Mouse (Mus musculus) limb, embryonic 15.5 days (tissue): ENCODE measurements around the gene Gm17387. TPM values are rescaled to one million over a fixed set of nuclear protein-coding genes. Genes with fewer than 3 reads are reported as not detected.
"Not testable (repeated sequence)": the region's sequence is repeated elsewhere in the genome, so short reads cannot be mapped to it uniquely, and the experiment has no call there.

ENCODE experiments used
- ATAC-seq: fragments of 200-750 bp; cut with Nextera tagmentation; 2 replicates; pipeline ENCODE4 v1.8.0; 2017; ENCODE audit warnings: low read depth, moderate TSS enrichment; ENCODE audit not compliant: insufficient number of reproducible peaks, low FRiP score, low TSS enrichment
- H3K27ac ChIP-seq: fragments of 300-500 bp; sonication (generic); 2 replicates; pipeline ENCODE4 v1.5.1; 2015; ENCODE audit warnings: moderate library complexity, mild to moderate bottlenecking, inconsistent platforms
- H3K27me3 ChIP-seq: fragments of 300-500 bp; sonication (generic); 2 replicates; pipeline ENCODE4 v1.6.1; 2015; ENCODE audit warnings: inconsistent platforms
- H3K36me3 ChIP-seq: fragments of 300-500 bp; sonication (generic); 2 replicates; pipeline ENCODE4 v1.6.1; 2015; ENCODE audit warnings: inconsistent platforms
- H3K4me1 ChIP-seq: fragments of 300-500 bp; sonication (generic); 2 replicates; pipeline ENCODE4 v1.6.1; 2015; ENCODE audit warnings: inconsistent platforms
- H3K4me2 ChIP-seq: fragments of 300-500 bp; sonication (generic); 2 replicates; pipeline ENCODE4 v1.6.1; 2015; ENCODE audit warnings: mild to moderate bottlenecking, inconsistent platforms
- H3K4me3 ChIP-seq: fragments of 300-500 bp; sonication (generic); 2 replicates; pipeline ENCODE4 v1.5.1; 2015; ENCODE audit warnings: mild to moderate bottlenecking, inconsistent platforms
- H3K9ac ChIP-seq: fragments of 300-500 bp; sonication (generic); 2 replicates; pipeline ENCODE4 v1.6.1; 2015; ENCODE audit warnings: inconsistent platforms
- H3K9me3 ChIP-seq: fragments of 300-500 bp; sonication (generic); 2 replicates; pipeline ENCODE4 v1.6.1; 2016; ENCODE audit warnings: inconsistent platforms
- WGBS: fragments of 180-500 bp; shearing (Covaris S2); methylation state at CpG from one replicate; pipeline ENCODE4 v1.1.7; 2015; 5-methylcytosine and 5-hydroxymethylcytosine counted together
- polyA plus RNA-seq: library from polyadenylated mRNA; unstranded; fragments of >200 nt; fragmentation: Nextera tagmentation; extraction: Ambion mirVana; gene quantifications from 2 replicates; pipeline ENCODE4 v1.2.1, GENCODE M21; 2015

The Gm17387 gene
- polyA plus RNA-seq, 1 experiment from 2014 or later: not detected

- WGBS: 86% methylated on average over 5 of the region's 5 CpGs
- ATAC-seq: no peak
- H3K27ac ChIP-seq: no peak overlapping the region
- no peaks in the 10 kb centered on the region for H3K27me3 ChIP-seq
- H3K9me3 ChIP-seq: no peaks in the 10 kb centered on the region
- no peak overlapping the region for H3K4me3 ChIP-seq
- no peak overlapping the region for H3K9ac ChIP-seq
- H3K4me1 ChIP-seq: peaks cover 2% of the 10 kb centered on the region
- no peaks in the 10 kb centered on the region for H3K36me3 ChIP-seq
- H3K4me2 ChIP-seq: no peak overlapping the region
Observed at GRCm38 (mm10) chr7:141003248-141004010, 25.5 kb upstream of the Gm17387 start.

- Histone ChIP-seq H3K36me3 (no peaks in the 10 kb centered on the region), H3K9me3 (no peaks in the 10 kb centered on the region), H3K4me3 (no peak overlapping the region), H3K27ac (no peak overlapping the region), H3K4me2 (no peak overlapping the region), H3K9ac (no peak overlapping the region), H3K27me3 (no peaks in the 10 kb centered on the region), H3K4me1 (peaks cover 30% of the 10 kb centered on the region)
- 88% methylated on average over 6 of the region's 6 CpGs for WGBS
- no peak for ATAC-seq
Observed at GRCm38 (mm10) chr7:141006446-141006845, 22.5 kb upstream of the Gm17387 start.

GRCm38 (mm10) chr7:141006914-141007313 is 22.0 kb upstream of the Gm17387 start:
- no peaks in the 10 kb centered on the region for H3K9me3 ChIP-seq
- H3K27ac ChIP-seq: no peak overlapping the region
- H3K36me3 ChIP-seq: no peaks in the 10 kb centered on the region
- WGBS: 64% methylated on average over 5 of the region's 5 CpGs
- no peak overlapping the region for H3K9ac ChIP-seq
- H3K4me1 ChIP-seq: peaks cover 30% of the 10 kb centered on the region
- H3K27me3 ChIP-seq: no peaks in the 10 kb centered on the region
- H3K4me2 ChIP-seq: no peak overlapping the region
- no peak overlapping the region for H3K4me3 ChIP-seq
- ATAC-seq: no peak

GRCm38 (mm10) chr7:141008312-141008761 is 20.6 kb upstream of the Gm17387 start:
- no peak for ATAC-seq
- no peaks in the 10 kb centered on the region for H3K27me3 ChIP-seq
- peak overlapping the region; percentile 8; the same call in 1 of the 2 replicates for H3K4me3 ChIP-seq
- WGBS: 8% methylated on average over 7 of the region's 7 CpGs
- H3K36me3 ChIP-seq: no peaks in the 10 kb centered on the region
- H3K4me1 ChIP-seq: peaks cover 30% of the 10 kb centered on the region
- peak overlapping the region; percentile 18; the same call in 1 of the 2 replicates for H3K27ac ChIP-seq
- H3K9ac ChIP-seq: no peak overlapping the region
- no peaks in the 10 kb centered on the region for H3K9me3 ChIP-seq
- H3K4me2 ChIP-seq: peak overlapping the region; percentile 59

- no peaks in the 10 kb centered on the region for H3K36me3 ChIP-seq
- no peaks in the 10 kb centered on the region for H3K9me3 ChIP-seq
- H3K4me3 ChIP-seq: peak overlapping the region; percentile 48
- peak overlapping the region; percentile 18; the same call in 1 of the 2 replicates for H3K27ac ChIP-seq
- H3K4me2 ChIP-seq: peak overlapping the region; percentile 59
- WGBS: 7% methylated on average over 20 of the region's 20 CpGs
- H3K4me1 ChIP-seq: peaks cover 30% of the 10 kb centered on the region
- ATAC-seq: peak; percentile 18; the same call in 1 of the 2 replicates
- H3K9ac ChIP-seq: no peak overlapping the region
- H3K27me3 ChIP-seq: no peaks in the 10 kb centered on the region
Observed at GRCm38 (mm10) chr7:141008938-141009660, 19.8 kb upstream of the Gm17387 start.

- no peak for ATAC-seq
- Histone ChIP-seq H3K27ac (peak overlapping the region; percentile 86; the same call in 1 of the 2 replicates), H3K9ac (no peak overlapping the region), H3K36me3 (no peaks in the 10 kb centered on the region), H3K4me2 (peak overlapping the region; percentile 59), H3K4me3 (peak overlapping the region; percentile 48), H3K27me3 (no peaks in the 10 kb centered on the region), H3K9me3 (no peaks in the 10 kb centered on the region), H3K4me1 (peaks cover 30% of the 10 kb centered on the region)
- WGBS: 83% methylated on average over 9 of the region's 9 CpGs
Observed at GRCm38 (mm10) chr7:141009665-141010064, 19.3 kb upstream of the Gm17387 start.

- no peaks in the 10 kb centered on the region for H3K36me3 ChIP-seq
- peak within 1 kb of the TSS; percentile 86 for H3K27ac ChIP-seq
- H3K4me2 ChIP-seq: peak within 1 kb of the TSS; percentile 59
- no peaks in the 10 kb centered on the region for H3K27me3 ChIP-seq
- H3K9ac ChIP-seq: peak within 1 kb of the TSS; percentile 28; the same call in 1 of the 2 replicates
- H3K4me1 ChIP-seq: peaks cover 30% of the 10 kb centered on the region
- peak within 1 kb of the TSS; percentile 48 for H3K4me3 ChIP-seq
- no peaks in the 10 kb centered on the region for H3K9me3 ChIP-seq
- WGBS: 5% methylated on average over 10 of the region's 10 CpGs
- 0 out of 2 replicates have a peak, but pooled peaks have one; percentile 42 for ATAC-seq
Observed at GRCm38 (mm10) chr7:141010593-141010992, 18.3 kb upstream of the Gm17387 start, which contains the start of gene Ifitm3. TSS of gene Ifitm3 (minus strand) at chr7:141010770.

- no peak overlapping the region for H3K9ac ChIP-seq
- H3K27ac ChIP-seq: peak overlapping the region; percentile 86; the same call in 1 of the 2 replicates
- no peak for ATAC-seq
- 86% methylated on average over 7 of the region's 7 CpGs for WGBS
- H3K9me3 ChIP-seq: no peaks in the 10 kb centered on the region
- H3K36me3 ChIP-seq: no peaks in the 10 kb centered on the region
- no peak overlapping the region for H3K4me2 ChIP-seq
- H3K27me3 ChIP-seq: no peaks in the 10 kb centered on the region
- H3K4me3 ChIP-seq: no peak overlapping the region
- peaks cover 30% of the 10 kb centered on the region for H3K4me1 ChIP-seq
Observed at GRCm38 (mm10) chr7:141011238-141011770, 17.6 kb upstream of the Gm17387 start.

- H3K9ac ChIP-seq: no peak overlapping the region
- WGBS: 83% methylated on average over 10 of the region's 10 CpGs
- H3K4me1 ChIP-seq: no peaks in the 10 kb centered on the region
- H3K4me3 ChIP-seq: no peak overlapping the region
- H3K36me3 ChIP-seq: no peaks in the 10 kb centered on the region
- H3K9me3 ChIP-seq: no peaks in the 10 kb centered on the region
- no peak for ATAC-seq
- H3K27me3 ChIP-seq: no peaks in the 10 kb centered on the region
- H3K4me2 ChIP-seq: no peak overlapping the region
- H3K27ac ChIP-seq: no peak overlapping the region
Observed at GRCm38 (mm10) chr7:141016707-141017697, 11.9 kb upstream of the Gm17387 start.

- not testable (repeated sequence) for H3K4me3 ChIP-seq, ATAC-seq, H3K9me3 ChIP-seq, H3K4me1 ChIP-seq, H3K27me3 ChIP-seq, H3K36me3 ChIP-seq, H3K27ac ChIP-seq, H3K9ac ChIP-seq, H3K4me2 ChIP-seq
- 86% methylated on average over 1 of the region's 1 CpGs for WGBS
Observed at GRCm38 (mm10) chr7:141017824-141018223, 11.1 kb upstream of the Gm17387 start, which contains the start of gene Ifitm6. TSS of gene Ifitm6 (minus strand) at chr7:141017924.

- Histone ChIP-seq H3K27me3 (no peaks in the 10 kb centered on the region), H3K9me3 (no peaks in the 10 kb centered on the region), H3K4me3 (no peak overlapping the region), H3K4me2 (no peak overlapping the region), H3K9ac (no peak overlapping the region), H3K36me3 (no peaks in the 10 kb centered on the region), H3K4me1 (no peaks in the 10 kb centered on the region), H3K27ac (no peak overlapping the region)
- ATAC-seq: no peak
- WGBS: 91% methylated on average over 5 of the region's 5 CpGs
Observed at GRCm38 (mm10) chr7:141019028-141019427, 9.9 kb upstream of the Gm17387 start.
